Mouse (Mus musculus): ENCODE measurements around the gene Prkar2a.

The Prkar2a gene

GRCm38 (mm10) chr9:108752142-108752920, 63.2 kb downstream of the Prkar2a start:
- DNase-seq (ENCODE audit: low read depth, low spot score): no peak

GRCm38 (mm10) chr9:108753326-108753725, 64.2 kb downstream of the Prkar2a start:
- peak; percentile 29 for DNase-seq (ENCODE audit: low read depth, low spot score)

- no peak for DNase-seq (ENCODE audit: low read depth, low spot score)
Measured at GRCm38 (mm10) chr9:108753976-108754375, 64.9 kb downstream of the Prkar2a start.

GRCm38 (mm10) chr9:108754423-108754822, 65.3 kb downstream of the Prkar2a start:
- no peak for DNase-seq (ENCODE audit: low read depth, low spot score)

GRCm38 (mm10) chr9:108757406-108757805, 68.3 kb downstream of the Prkar2a start:
- DNase-seq (ENCODE audit: low read depth, low spot score): no peak

GRCm38 (mm10) chr9:108759121-108759520, 70.0 kb downstream of the Prkar2a start:
- no peak for DNase-seq (ENCODE audit: low read depth, low spot score)

GRCm38 (mm10) chr9:108759805-108760204, 70.7 kb downstream of the Prkar2a start:
- DNase-seq (ENCODE audit: low read depth, low spot score): peak; percentile 54

GRCm38 (mm10) chr9:108761561-108761960, 72.4 kb downstream of the Prkar2a start:
- no peak for DNase-seq (ENCODE audit: low read depth, low spot score)

- DNase-seq (ENCODE audit: low read depth, low spot score): no peak
Measured at GRCm38 (mm10) chr9:108764971-108765370, 75.9 kb downstream of the Prkar2a start.

- no peak for DNase-seq (ENCODE audit: low read depth, low spot score)
Measured at GRCm38 (mm10) chr9:108776614-108777013, 87.5 kb downstream of the Prkar2a start.

- DNase-seq (ENCODE audit: low read depth, low spot score): no peak
Measured at GRCm38 (mm10) chr9:108777276-108777675, 88.2 kb downstream of the Prkar2a start.

- DNase-seq (ENCODE audit: low read depth, low spot score): no peak
Measured at GRCm38 (mm10) chr9:108780959-108781358, 91.8 kb downstream of the Prkar2a start.

- no peak for DNase-seq (ENCODE audit: low read depth, low spot score)
Measured at GRCm38 (mm10) chr9:108781891-108782290, 92.8 kb downstream of the Prkar2a start.

GRCm38 (mm10) chr9:108782836-108783547, 93.9 kb downstream of the Prkar2a start:
- no peak for DNase-seq (ENCODE audit: low read depth, low spot score)

- peak; percentile 92 for DNase-seq (ENCODE audit: low read depth, low spot score)
Measured at GRCm38 (mm10) chr9:108783548-108784463, 94.7 kb downstream of the Prkar2a start, which contains the start of gene Ip6k2. Gene Ip6k2, plus strand, starts transcription at chr9:108783796.

- peak; percentile 30 for DNase-seq (ENCODE audit: low read depth, low spot score)
Measured at GRCm38 (mm10) chr9:108785416-108785815, 96.3 kb downstream of the Prkar2a start.

- no peak for DNase-seq (ENCODE audit: low read depth, low spot score)
Measured at GRCm38 (mm10) chr9:108786494-108786893, 97.4 kb downstream of the Prkar2a start.

GRCm38 (mm10) chr9:108787080-108787479, 98.0 kb downstream of the Prkar2a start:
- DNase-seq (ENCODE audit: low read depth, low spot score): no peak

GRCm38 (mm10) chr9:108788713-108789112, 99.6 kb downstream of the Prkar2a start:
- no peak for DNase-seq (ENCODE audit: low read depth, low spot score)

- no peak for DNase-seq (ENCODE audit: low read depth, low spot score)
Measured at GRCm38 (mm10) chr9:108792307-108792706, 103.2 kb downstream of the Prkar2a start.

GRCm38 (mm10) chr9:108792730-108793129, 103.6 kb downstream of the Prkar2a start:
- DNase-seq (ENCODE audit: low read depth, low spot score): peak; percentile 69

GRCm38 (mm10) chr9:108795281-108795680, 106.2 kb downstream of the Prkar2a start:
- DNase-seq (ENCODE audit: low read depth, low spot score): no peak
